Mouse (Mus musculus) heart, postnatal 36 days (tissue): ENCODE measurements around the gene Stap2. TPM values are rescaled to one million over a fixed set of nuclear protein-coding genes. Genes with fewer than 3 reads are reported as not detected.

Source experiments
- total RNA-seq, 2 experiments: library from RNA; stranded (reverse); gene quantifications; 2 replicates each; pipeline ENCODE4 v1.2.3; 2021

Gene Stap2
- total RNA-seq, 2 experiments from 2014 or later = 15.5 to 16.4 TPM

Other genes starting within 250 kb of the Stap2 start
- gene Zfp119a, start 126.7 kb downstream of the Stap2 start, total RNA-seq = 1 to 10 TPM; 4.2 to 4.4 TPM
- gene Zfp959, start 113.5 kb downstream of the Stap2 start, total RNA-seq = 1 to 10 TPM; 4.1 to 5.0 TPM
- 1 to 10 TPM; 3.7 to 4.3 TPM for gene Zfp119b, start 56.1 kb downstream of the Stap2 start, total RNA-seq
- gene Ebi3, start 52.9 kb downstream of the Stap2 start, total RNA-seq = 1 to 10 TPM in 1 of 2 experiments, under 1 TPM in 1; 0.78 to 1.6 TPM
- gene Yju2, start 46.5 kb downstream of the Stap2 start, total RNA-seq = 1 to 10 TPM; 8.8 to 9.5 TPM
- gene Shd, start 35.1 kb downstream of the Stap2 start, total RNA-seq = under 1 TPM; 0.72 to 0.87 TPM
- gene Fsd1, start 19.1 kb downstream of the Stap2 start, total RNA-seq = not detected
- gene Mpnd, start 127 bp upstream of the Stap2 start, total RNA-seq = 10 to 100 TPM; 58.6 to 64.1 TPM
- 10 to 100 TPM; 15.4 to 17.3 TPM for gene Sh3gl1, start 31.1 kb upstream of the Stap2 start, total RNA-seq
- 1 to 10 TPM; 1.3 to 1.5 TPM for gene Chaf1a, start 34.9 kb upstream of the Stap2 start, total RNA-seq
- 10 to 100 TPM; 57.6 to 61.3 TPM for gene Ubxn6, start 69.4 kb upstream of the Stap2 start, total RNA-seq
- gene Hdgfl2, start 74.0 kb upstream of the Stap2 start, total RNA-seq = 10 to 100 TPM; 37.5 to 41.1 TPM
- 100 to 1,000 TPM; 157 to 172 TPM for gene Plin4, start 104.2 kb upstream of the Stap2 start, total RNA-seq
- 100 to 1,000 TPM; 171 to 183 TPM for gene Plin5, start 112.0 kb upstream of the Stap2 start, total RNA-seq
- gene Lrg1, start 116.4 kb upstream of the Stap2 start, total RNA-seq = 10 to 100 TPM; 56.1 to 73.6 TPM
- gene Sema6b, start 134.8 kb upstream of the Stap2 start, total RNA-seq = 10 to 100 TPM in 1 of 2 experiments, 1 to 10 TPM in 1; 7.5 to 10.2 TPM
- gene Tnfaip8l1, start 156.9 kb upstream of the Stap2 start, total RNA-seq = 1 to 10 TPM; 1.9 to 2.8 TPM
- 10 to 100 TPM; 25.2 to 25.5 TPM for gene Mydgf, start 178.3 kb upstream of the Stap2 start, total RNA-seq
- 10 to 100 TPM; 38.4 to 43.0 TPM for gene Dpp9, start 213.3 kb upstream of the Stap2 start, total RNA-seq